Mouse (Mus musculus): ENCODE measurements around the gene Spata13. TPM values are rescaled to one million over a fixed set of nuclear protein-coding genes. Genes with fewer than 3 reads are reported as not detected.

Spata13 gene
- polyA plus RNA-seq, 1 experiment = 1.2 TPM

DNA sequence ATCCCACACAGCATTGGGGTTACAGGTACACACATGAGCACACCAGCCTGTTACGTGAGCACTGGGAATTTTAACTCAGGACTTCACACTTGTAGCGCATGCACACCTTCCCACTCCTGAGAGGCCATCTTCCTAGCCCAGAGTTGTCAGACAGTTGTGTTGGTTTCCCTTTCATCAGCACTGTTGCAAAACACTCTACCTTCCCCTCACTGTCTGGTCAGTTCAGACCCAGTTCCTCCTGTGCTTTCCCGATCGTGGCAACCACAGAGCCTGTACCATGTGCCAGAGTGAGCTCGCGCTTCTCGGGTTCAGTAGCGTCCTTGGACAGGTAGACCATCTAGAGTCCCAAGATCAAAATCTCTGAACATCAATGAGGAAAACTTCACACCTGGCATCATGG, 123.5 kb downstream of the Spata13 start:
- no peak overlapping the region for H3K4me2 ChIP-seq (ENCODE audit: low read depth)
- H3K79me2 ChIP-seq (ENCODE audit: control insufficient read depth, insufficient read depth) = no peaks in the 10 kb centered on the region
- H3K36me3 ChIP-seq (ENCODE audit: control insufficient read depth, insufficient read depth) = no peaks in the 10 kb centered on the region
- no peak for TF ChIP-seq E2F4 (IDR thresholded peaks at IDR 0.05; ENCODE audit: insufficient read depth)
- no peak for TF ChIP-seq SRF (IDR thresholded peaks at IDR 0.05; ENCODE audit: control insufficient read depth, insufficient read length, low read depth)
- no peak for TF ChIP-seq REST (IDR thresholded peaks at IDR 0.05; ENCODE audit: insufficient read depth, insufficient read length)
- TF ChIP-seq MYOG (IDR thresholded peaks at IDR 0.05; ENCODE audit: control insufficient read depth in 1 of 3, insufficient read depth in 1 of 3, insufficient read length in 2 of 3, low read depth in 2 of 3) = no peak
- no peak for TF ChIP-seq TCF3 (IDR thresholded peaks at IDR 0.05; ENCODE audit: insufficient read length, low read depth)
- no peak for TF ChIP-seq MAX (IDR thresholded peaks at IDR 0.05; ENCODE audit: low read depth)
- TF ChIP-seq USF1 (IDR thresholded peaks at IDR 0.05; ENCODE audit: low read depth) = no peak
- no peak for TF ChIP-seq MYOD1 (IDR thresholded peaks at IDR 0.05; ENCODE audit: control insufficient read depth in 1 of 3, insufficient read length in 2 of 3, low read depth in 2 of 3)
- H3ac ChIP-seq (ENCODE audit: control insufficient read depth, insufficient read length) = no peak overlapping the region
- H3K27me3 ChIP-seq (ENCODE audit: control insufficient read depth, insufficient read depth, insufficient read length) = no peaks in the 10 kb centered on the region
- no peak overlapping the region for H3K4me3 ChIP-seq

DNA sequence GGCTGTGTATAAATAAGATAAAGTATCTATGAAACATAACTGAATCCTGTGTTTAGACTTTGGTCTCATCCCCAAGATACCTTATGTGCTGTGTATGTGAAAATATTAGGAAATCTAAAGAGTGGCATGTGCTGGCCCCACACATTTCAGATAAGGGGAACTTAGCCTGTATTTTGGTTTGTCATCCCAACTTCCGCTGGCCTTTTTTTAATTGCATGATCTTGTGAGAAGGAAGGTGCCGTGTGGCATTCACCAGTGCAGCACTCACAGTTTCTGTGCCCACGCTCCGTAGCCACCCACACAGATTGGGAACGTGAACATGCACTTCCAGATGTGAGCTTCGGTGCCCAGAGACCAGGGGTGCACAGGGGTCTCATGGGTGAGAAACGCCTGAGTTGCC, 123.9 kb downstream of the Spata13 start:
- H3K4me2 ChIP-seq (ENCODE audit: low read depth) = no peak overlapping the region
- H3K36me3 ChIP-seq (ENCODE audit: control insufficient read depth, insufficient read depth) = no peaks in the 10 kb centered on the region
- no peaks in the 10 kb centered on the region for H3K79me2 ChIP-seq (ENCODE audit: control insufficient read depth, insufficient read depth)
- no peak for TF ChIP-seq TCF12 (IDR thresholded peaks at IDR 0.05; ENCODE audit: insufficient read depth, poor library complexity, severe bottlenecking)
- TF ChIP-seq REST (IDR thresholded peaks at IDR 0.05; ENCODE audit: insufficient read depth, insufficient read length) = no peak
- no peak for TF ChIP-seq MAX (IDR thresholded peaks at IDR 0.05; ENCODE audit: low read depth)
- TF ChIP-seq SRF (IDR thresholded peaks at IDR 0.05; ENCODE audit: control insufficient read depth, insufficient read length, low read depth) = no peak
- no peak for TF ChIP-seq POLR2AphosphoS2 (IDR thresholded peaks at IDR 0.05; ENCODE audit: insufficient read length, low read depth)
- TF ChIP-seq MYOG (IDR thresholded peaks at IDR 0.05; ENCODE audit: control insufficient read depth in 1 of 3, insufficient read depth in 1 of 3, insufficient read length in 2 of 3, low read depth in 2 of 3) = no peak
- TF ChIP-seq CEBPB (IDR thresholded peaks at IDR 0.05; ENCODE audit: insufficient read depth, poor library complexity, severe bottlenecking) = no peak
- TF ChIP-seq POLR2A (IDR thresholded peaks at IDR 0.05; ENCODE audit: insufficient read length, low read depth) = no peak
- TF ChIP-seq TCF3 (IDR thresholded peaks at IDR 0.05; ENCODE audit: insufficient read length, low read depth) = no peak
- no peak for TF ChIP-seq E2F4 (IDR thresholded peaks at IDR 0.05; ENCODE audit: insufficient read depth)
- no peak for TF ChIP-seq MYOD1 (IDR thresholded peaks at IDR 0.05; ENCODE audit: control insufficient read depth in 1 of 3, insufficient read length in 2 of 3, low read depth in 2 of 3)
- TF ChIP-seq USF1 (IDR thresholded peaks at IDR 0.05; ENCODE audit: low read depth) = no peak
- H3K27me3 ChIP-seq (ENCODE audit: control insufficient read depth, insufficient read depth, insufficient read length) = no peaks in the 10 kb centered on the region
- H3ac ChIP-seq (ENCODE audit: control insufficient read depth, insufficient read length) = no peak overlapping the region
- H3K4me3 ChIP-seq = no peak overlapping the region

DNA sequence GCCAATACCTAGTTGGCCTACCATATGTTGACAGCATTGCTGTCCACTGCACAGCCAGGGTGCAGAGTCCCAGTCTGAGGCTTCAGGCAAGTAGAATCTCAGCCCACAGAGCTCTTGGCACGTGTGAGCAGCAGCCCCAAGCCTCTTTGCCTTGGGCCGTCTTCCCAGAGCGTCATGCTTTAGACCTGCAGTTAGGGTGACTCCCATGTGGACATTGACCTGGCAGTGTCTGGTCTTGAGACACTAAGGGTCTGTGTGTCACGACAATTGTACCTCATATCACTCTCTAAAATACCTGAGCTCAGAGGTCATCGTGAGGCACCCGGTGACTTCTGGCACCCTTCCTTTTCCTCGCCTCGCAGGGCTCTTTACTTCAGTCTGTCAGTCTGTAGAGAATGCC, 125.3 kb downstream of the Spata13 start:
- H3K79me2 ChIP-seq (ENCODE audit: control insufficient read depth, insufficient read depth) = no peaks in the 10 kb centered on the region
- no peak overlapping the region for H3ac ChIP-seq (ENCODE audit: control insufficient read depth, insufficient read length)
- TF ChIP-seq SRF (IDR thresholded peaks at IDR 0.05; ENCODE audit: control insufficient read depth, insufficient read length, low read depth) = no peak
- H3K27me3 ChIP-seq (ENCODE audit: control insufficient read depth, insufficient read depth, insufficient read length) = no peaks in the 10 kb centered on the region
- H3K4me3 ChIP-seq = no peak overlapping the region
- H3K4me2 ChIP-seq (ENCODE audit: low read depth) = no peak overlapping the region
- no peaks in the 10 kb centered on the region for H3K36me3 ChIP-seq (ENCODE audit: control insufficient read depth, insufficient read depth)

DNA sequence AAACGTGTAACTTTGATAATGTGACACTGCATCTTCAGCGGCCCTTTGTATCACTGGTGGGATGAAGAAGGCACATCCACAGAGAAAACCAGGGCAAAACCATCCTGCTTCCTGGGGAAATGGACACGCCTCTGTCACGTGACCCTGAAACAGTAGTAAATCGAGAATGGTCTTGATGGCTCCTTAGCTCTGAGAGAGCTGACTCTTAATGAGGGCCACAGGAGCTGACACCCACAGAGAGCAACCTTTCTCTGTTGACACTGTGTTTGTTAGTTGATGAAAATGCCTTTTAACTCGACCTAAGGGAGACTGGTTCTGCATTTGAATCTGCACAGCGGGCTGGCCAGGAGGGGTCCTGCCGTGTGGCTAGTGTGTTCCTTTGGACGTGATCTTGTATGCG, 128.0 kb downstream of the Spata13 start:
- TF ChIP-seq POLR2AphosphoS2 (IDR thresholded peaks at IDR 0.05; ENCODE audit: insufficient read length, low read depth) (no peak), TCF12 (IDR thresholded peaks at IDR 0.05; ENCODE audit: insufficient read depth, poor library complexity, severe bottlenecking) (no peak), REST (IDR thresholded peaks at IDR 0.05; ENCODE audit: insufficient read depth, insufficient read length) (no peak), TCF3 (IDR thresholded peaks at IDR 0.05; ENCODE audit: insufficient read length, low read depth) (no peak), MYOG (IDR thresholded peaks at IDR 0.05; ENCODE audit: control insufficient read depth in 1 of 3, insufficient read depth in 1 of 3, insufficient read length in 2 of 3, low read depth in 2 of 3) (no peak), E2F4 (IDR thresholded peaks at IDR 0.05; ENCODE audit: insufficient read depth) (no peak), MAX (IDR thresholded peaks at IDR 0.05; ENCODE audit: low read depth) (no peak)
- no peaks in the 10 kb centered on the region for H3K36me3 ChIP-seq (ENCODE audit: control insufficient read depth, insufficient read depth)

DNA sequence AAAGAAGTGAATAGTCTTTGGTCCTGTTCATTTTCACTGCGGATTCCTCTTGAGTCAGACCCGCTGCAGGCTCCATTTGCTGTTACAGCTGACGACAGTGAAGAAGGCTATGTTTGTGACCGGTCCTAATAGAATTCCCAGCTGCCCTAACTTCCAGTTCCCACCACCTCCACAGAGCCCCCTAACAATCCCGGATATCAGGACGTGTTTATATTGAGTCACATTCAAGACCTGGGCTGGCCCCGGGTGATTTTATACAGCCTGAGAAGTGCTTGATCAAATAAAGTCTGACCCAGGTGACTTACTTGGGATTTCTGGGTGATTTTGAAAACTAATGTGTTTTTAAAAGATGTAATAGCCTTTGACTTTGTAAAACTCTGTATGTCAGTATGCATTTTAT, 129.0 kb downstream of the Spata13 start:
- Histone ChIP-seq H3ac (ENCODE audit: control insufficient read depth, insufficient read length) (no peak overlapping the region), H3K79me2 (ENCODE audit: control insufficient read depth, insufficient read depth) (no peaks in the 10 kb centered on the region), H3K36me3 (ENCODE audit: control insufficient read depth, insufficient read depth) (no peaks in the 10 kb centered on the region), H3K27me3 (ENCODE audit: control insufficient read depth, insufficient read depth, insufficient read length) (peaks cover 20% of the 10 kb centered on the region), H3K4me3 (no peak overlapping the region), H3K4me2 (ENCODE audit: low read depth) (no peak overlapping the region)
- no peak for TF ChIP-seq MYOD1 (IDR thresholded peaks at IDR 0.05; ENCODE audit: control insufficient read depth in 1 of 3, insufficient read length in 2 of 3, low read depth in 2 of 3)
- no peak for TF ChIP-seq REST (IDR thresholded peaks at IDR 0.05; ENCODE audit: insufficient read depth, insufficient read length)
- no peak for TF ChIP-seq TCF3 (IDR thresholded peaks at IDR 0.05; ENCODE audit: insufficient read length, low read depth)
- no peak for TF ChIP-seq POLR2AphosphoS2 (IDR thresholded peaks at IDR 0.05; ENCODE audit: insufficient read length, low read depth)
- no peak for TF ChIP-seq POLR2A (IDR thresholded peaks at IDR 0.05; ENCODE audit: insufficient read length, low read depth)
- no peak for TF ChIP-seq SRF (IDR thresholded peaks at IDR 0.05; ENCODE audit: control insufficient read depth, insufficient read length, low read depth)
- no peak for TF ChIP-seq USF1 (IDR thresholded peaks at IDR 0.05; ENCODE audit: low read depth)
- TF ChIP-seq MYOG (IDR thresholded peaks at IDR 0.05; ENCODE audit: control insufficient read depth in 1 of 3, insufficient read depth in 1 of 3, insufficient read length in 2 of 3, low read depth in 2 of 3) = no peak
- no peak for TF ChIP-seq CEBPB (IDR thresholded peaks at IDR 0.05; ENCODE audit: insufficient read depth, poor library complexity, severe bottlenecking)
- TF ChIP-seq E2F4 (IDR thresholded peaks at IDR 0.05; ENCODE audit: insufficient read depth) = no peak
- no peak for TF ChIP-seq TCF12 (IDR thresholded peaks at IDR 0.05; ENCODE audit: insufficient read depth, poor library complexity, severe bottlenecking)
- TF ChIP-seq MAX (IDR thresholded peaks at IDR 0.05; ENCODE audit: low read depth) = no peak

More for the DNA sequence above, 128.0 kb downstream of the Spata13 start:
- Histone ChIP-seq H3ac (ENCODE audit: control insufficient read depth, insufficient read length) (no peak overlapping the region), H3K4me2 (ENCODE audit: low read depth) (no peak overlapping the region), H3K4me3 (no peak overlapping the region), H3K79me2 (ENCODE audit: control insufficient read depth, insufficient read depth) (no peaks in the 10 kb centered on the region), H3K27me3 (ENCODE audit: control insufficient read depth, insufficient read depth, insufficient read length) (peaks cover 19% of the 10 kb centered on the region)
